Mouse (Mus musculus) bone marrow macrophage, adult 2 months (primary cell): ENCODE data around the gene Akirin1.

Experiments
- CTCF ChIP-seq: IDR thresholded peaks from 2 replicates; pipeline ENCODE4 v1.5.1; 2012; ENCODE audit warnings: low read depth, mild to moderate bottlenecking, low read length, moderate library complexity
- POLR2A ChIP-seq: IDR thresholded peaks from 2 replicates; pipeline ENCODE4 v1.6.1; 2012; ENCODE audit warnings: mild to moderate bottlenecking, low read depth, low read length, borderline replicate concordance

DNA sequence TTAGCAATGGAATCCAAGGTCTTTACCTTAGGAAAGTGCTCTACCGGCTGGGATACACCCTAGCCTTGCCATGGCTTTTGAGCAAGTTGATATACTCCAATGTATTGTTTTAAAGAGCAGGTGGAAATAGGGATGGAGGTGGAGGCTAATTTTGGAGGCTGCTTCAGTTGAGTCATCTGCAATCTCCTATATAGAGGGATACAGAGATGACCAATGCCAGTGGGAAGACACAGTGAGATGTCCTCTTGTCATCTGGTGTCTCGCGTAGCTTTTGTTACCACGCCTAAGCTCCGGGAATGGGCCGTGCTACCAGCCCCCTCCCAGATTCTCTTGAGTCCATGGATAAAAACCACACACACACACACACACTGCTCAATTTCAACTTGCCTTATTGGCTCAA lies 43.0 kb upstream of the Akirin1 start:
- TF ChIP-seq POLR2A = no peak
- TF ChIP-seq CTCF = no peak
